Mouse (Mus musculus): Measurements from ENCODE around the gene Rab15. TPM values are rescaled to one million over a fixed set of nuclear protein-coding genes. Genes with fewer than 3 reads are reported as not detected.
"Not testable (repeated sequence)": the region's sequence is repeated elsewhere in the genome, so short reads cannot be mapped to it uniquely, and the experiment has no call there.

The Rab15 gene
- polyA plus RNA-seq, 1 experiment from 2014 or later: 0.08 TPM

- no peaks in the 10 kb centered on the region for H3K36me3 ChIP-seq (replicated peaks; ENCODE audit: insufficient read depth, low read length)
- H3K27ac ChIP-seq (ENCODE audit: low read depth): no peak overlapping the region
- no peak overlapping the region for H3K4me2 ChIP-seq (ENCODE audit: low read depth, low read length)
- H3K4me3 ChIP-seq (ENCODE audit: low read depth, low read length): no peak overlapping the region
- TF ChIP-seq CTCF (IDR thresholded peaks at IDR 0.05; ENCODE audit: low read depth): no peak
- no peak for TF ChIP-seq EP300 (IDR thresholded peaks at IDR 0.05; ENCODE audit: low read depth)
- DNase-seq: no peak
- no peak overlapping the region for H3K9ac ChIP-seq (replicated peaks)
- no peak for ATAC-seq
- H3K4me1 ChIP-seq (ENCODE audit: insufficient read depth): no peaks in the 10 kb centered on the region
- no peaks in the 10 kb centered on the region for H3K9me3 ChIP-seq (ENCODE audit: low read length)
- WGBS (ENCODE audit: insufficient replicate concordance): 53% methylated on average over 5 of the region's 5 CpGs
- 0 out of 2 replicates have a peak, but pooled peaks cover 3% of the 10 kb centered on the region for H3K27me3 ChIP-seq (ENCODE audit: insufficient read depth, low read length)
Measured at GRCm38 (mm10) chr12:76798008-76798720, 24.5 kb downstream of the Rab15 start.

- ATAC-seq (no peak), DNase-seq (no peak)
- Histone ChIP-seq H3K4me1 (ENCODE audit: insufficient read depth) (no peaks in the 10 kb centered on the region), H3K27me3 (ENCODE audit: insufficient read depth, low read length) (0 out of 2 replicates have a peak, but pooled peaks cover 3% of the 10 kb centered on the region), H3K9ac (replicated peaks) (no peak overlapping the region), H3K4me3 (ENCODE audit: low read depth, low read length) (no peak overlapping the region), H3K27ac (ENCODE audit: low read depth) (no peak overlapping the region), H3K36me3 (replicated peaks; ENCODE audit: insufficient read depth, low read length) (no peaks in the 10 kb centered on the region), H3K4me2 (ENCODE audit: low read depth, low read length) (no peak overlapping the region), H3K9me3 (ENCODE audit: low read length) (no peaks in the 10 kb centered on the region)
- WGBS (ENCODE audit: insufficient replicate concordance): 60% methylated on average over 7 of the region's 7 CpGs
- TF ChIP-seq EP300 (IDR thresholded peaks at IDR 0.05; ENCODE audit: low read depth): no peak
- TF ChIP-seq CTCF (IDR thresholded peaks at IDR 0.05; ENCODE audit: low read depth): no peak
Measured at GRCm38 (mm10) chr12:76796938-76797539, 25.7 kb downstream of the Rab15 start.

- Histone ChIP-seq H3K27ac (ENCODE audit: low read depth) (no peak within 1 kb of the TSS), H3K9ac (replicated peaks) (no peak within 1 kb of the TSS), H3K4me2 (ENCODE audit: low read depth, low read length) (no peak within 1 kb of the TSS), H3K4me1 (ENCODE audit: insufficient read depth) (no peaks in the 10 kb centered on the region), H3K9me3 (ENCODE audit: low read length) (no peaks in the 10 kb centered on the region), H3K27me3 (ENCODE audit: insufficient read depth, low read length) (0 out of 2 replicates have a peak, but pooled peaks cover 3% of the 10 kb centered on the region), H3K4me3 (ENCODE audit: low read depth, low read length) (no peak within 1 kb of the TSS), H3K36me3 (replicated peaks; ENCODE audit: insufficient read depth, low read length) (no peaks in the 10 kb centered on the region)
- ATAC-seq (no peak), DNase-seq (no peak)
- TF ChIP-seq CTCF (IDR thresholded peaks at IDR 0.05; ENCODE audit: low read depth) (no peak), EP300 (IDR thresholded peaks at IDR 0.05; ENCODE audit: low read depth) (no peak)
- WGBS (ENCODE audit: insufficient replicate concordance): 71% methylated on average over 5 of the region's 5 CpGs
Measured at GRCm38 (mm10) chr12:76795350-76795749, 27.4 kb downstream of the Rab15 start, which contains the start of gene Gpx2. Gene Gpx2 (minus strand): TSS chr12:76795554.

GRCm38 (mm10) chr12:76792540-76792939 is 30.2 kb downstream of the Rab15 start:
- H3K4me2 ChIP-seq (ENCODE audit: low read depth, low read length); ATAC-seq; DNase-seq; H3K4me1 ChIP-seq (ENCODE audit: insufficient read depth); H3K9ac ChIP-seq (replicated peaks); H3K27me3 ChIP-seq (ENCODE audit: insufficient read depth, low read length); H3K4me3 ChIP-seq (ENCODE audit: low read depth, low read length); H3K36me3 ChIP-seq (replicated peaks; ENCODE audit: insufficient read depth, low read length); H3K27ac ChIP-seq (ENCODE audit: low read depth); H3K9me3 ChIP-seq (ENCODE audit: low read length): not testable (repeated sequence)
- TF ChIP-seq CTCF (IDR thresholded peaks at IDR 0.05; ENCODE audit: low read depth): peak; percentile 31; the same call in 1 of the 2 replicates
- WGBS (ENCODE audit: insufficient replicate concordance): 49% methylated on average over 12 of the region's 14 CpGs

- no peaks in the 10 kb centered on the region for H3K9me3 ChIP-seq (ENCODE audit: low read length)
- H3K27ac ChIP-seq (ENCODE audit: low read depth): no peak overlapping the region
- TF ChIP-seq EP300 (IDR thresholded peaks at IDR 0.05; ENCODE audit: low read depth) (no peak), CTCF (IDR thresholded peaks at IDR 0.05; ENCODE audit: low read depth) (no peak)
- no peak for DNase-seq
- WGBS (ENCODE audit: insufficient replicate concordance): 38% methylated on average over 8 of the region's 8 CpGs
- no peaks in the 10 kb centered on the region for H3K27me3 ChIP-seq (ENCODE audit: insufficient read depth, low read length)
- no peak for ATAC-seq
- no peaks in the 10 kb centered on the region for H3K36me3 ChIP-seq (replicated peaks; ENCODE audit: insufficient read depth, low read length)
- no peak overlapping the region for H3K4me2 ChIP-seq (ENCODE audit: low read depth, low read length)
- H3K4me1 ChIP-seq (ENCODE audit: insufficient read depth): no peaks in the 10 kb centered on the region
- H3K9ac ChIP-seq (replicated peaks): no peak overlapping the region
- H3K4me3 ChIP-seq (ENCODE audit: low read depth, low read length): no peak overlapping the region
Measured at GRCm38 (mm10) chr12:76790446-76791084, 32.1 kb downstream of the Rab15 start.

GRCm38 (mm10) chr12:76784056-76784619 is 38.6 kb downstream of the Rab15 start:
- H3K36me3 ChIP-seq (replicated peaks; ENCODE audit: insufficient read depth, low read length): no peaks in the 10 kb centered on the region
- H3K27ac ChIP-seq (ENCODE audit: low read depth): peak overlapping the region; percentile 36
- 64% methylated on average over 10 of the region's 10 CpGs for WGBS (ENCODE audit: insufficient replicate concordance)
- ATAC-seq (peak; percentile 76), DNase-seq (no peak)
- no peaks in the 10 kb centered on the region for H3K9me3 ChIP-seq (ENCODE audit: low read length)
- no peak overlapping the region for H3K9ac ChIP-seq (replicated peaks)
- 0 out of 2 replicates have a peak, but pooled peaks cover 3% of the 10 kb centered on the region for H3K4me1 ChIP-seq (ENCODE audit: insufficient read depth)
- TF ChIP-seq EP300 (IDR thresholded peaks at IDR 0.05; ENCODE audit: low read depth) (no peak), CTCF (IDR thresholded peaks at IDR 0.05; ENCODE audit: low read depth) (no peak)
- no peak overlapping the region for H3K4me3 ChIP-seq (ENCODE audit: low read depth, low read length)
- H3K4me2 ChIP-seq (ENCODE audit: low read depth, low read length): no peak overlapping the region
- H3K27me3 ChIP-seq (ENCODE audit: insufficient read depth, low read length): no peaks in the 10 kb centered on the region

Data from liver, postnatal 0 days (tissue).